Mouse (Mus musculus): ENCODE measurements around the gene Rln3.

DNA sequence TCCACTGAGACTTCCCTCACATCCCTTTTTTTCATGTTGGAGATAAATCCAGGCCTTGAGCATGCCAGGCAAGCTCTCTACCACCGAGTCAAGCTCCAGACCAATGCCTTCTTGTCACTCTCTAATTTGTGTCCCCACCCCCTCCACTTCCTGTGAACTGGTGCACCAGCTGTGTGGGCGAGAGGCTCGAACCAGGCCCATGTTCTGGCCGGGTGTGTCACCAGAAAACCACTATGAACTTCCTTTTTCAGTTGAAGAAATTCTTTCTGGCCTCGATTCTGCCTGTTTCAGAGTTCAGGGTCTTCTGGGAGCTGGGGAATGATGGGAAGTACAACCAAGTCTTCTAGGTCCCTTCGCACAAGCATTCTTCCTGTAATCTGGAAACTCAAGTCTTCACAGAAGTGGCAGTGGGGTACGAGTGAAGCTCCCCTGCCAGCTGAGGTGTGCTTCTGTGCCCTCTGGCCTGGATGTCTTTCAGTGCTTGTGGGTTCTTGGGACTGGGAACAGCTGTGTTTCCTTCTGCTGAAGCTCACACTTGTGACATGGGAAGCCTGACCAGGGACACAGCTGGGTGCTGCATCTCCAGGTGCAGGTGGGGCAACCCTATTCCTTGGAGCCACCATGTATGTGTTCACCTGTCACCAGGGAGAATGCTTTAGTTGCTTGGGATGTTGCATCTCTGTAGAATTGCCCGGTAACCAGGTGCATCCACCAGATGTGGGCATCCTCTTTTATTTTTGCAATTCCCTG lies 19.2 kb upstream of the Rln3 start:
- TF ChIP-seq CTCF (conservative IDR thresholded peaks at IDR 0.05; ENCODE audit: low read length) (no peak), POU5F1 (IDR thresholded peaks at IDR 0.05; ENCODE audit: borderline replicate concordance, low read length) (no peak)
